Mouse (Mus musculus) liver, adult 2 months (tissue): ENCODE data around the gene Agtrap. TPM values are rescaled to one million over a fixed set of nuclear protein-coding genes. Genes with fewer than 3 reads are reported as not detected.

ENCODE experiments used
- DNase-seq: peaks from one replicate; pipeline ENCODE4 v3.0.0-alpha.2; 2011; ENCODE audit warnings: low read depth, low spot score; ENCODE audit errors: extremely low read depth
- H3K27ac ChIP-seq: fragments of 200-500 bp; replicated peaks from 2 replicates; pipeline ENCODE4 v1.5.1; 2012; ENCODE audit warnings: low read depth, mild to moderate bottlenecking, control low read depth, inconsistent platforms, low read length; ENCODE audit not compliant: insufficient read depth
- H3K27me3 ChIP-seq: fragments of 200-500 bp; 2 replicates; pipeline ENCODE4 v1.6.1; 2012; ENCODE audit warnings: mild to moderate bottlenecking, moderate library complexity, low read length, inconsistent platforms; ENCODE audit not compliant: control insufficient read depth, insufficient read depth
- H3K36me3 ChIP-seq: fragments of 200-500 bp; 2 replicates; pipeline ENCODE4 v1.6.1; 2012; ENCODE audit warnings: low read length, inconsistent platforms; ENCODE audit not compliant: control insufficient read depth, insufficient read depth
- H3K4me1 ChIP-seq: fragments of 200-500 bp; 2 replicates; pipeline ENCODE4 v1.6.1; 2011; ENCODE audit warnings: low read length; ENCODE audit not compliant: control insufficient read depth, insufficient read depth
- H3K4me3 ChIP-seq: fragments of 200-500 bp; 2 replicates; pipeline ENCODE4 v1.5.1; 2011; ENCODE audit warnings: low read depth, mild to moderate bottlenecking, control low read depth, low read length, moderate library complexity; ENCODE audit not compliant: insufficient read depth
- H3K79me2 ChIP-seq: fragments of 200-500 bp; 2 replicates; pipeline ENCODE4 v1.6.1; 2012; ENCODE audit warnings: inconsistent platforms, mild to moderate bottlenecking, low read length, moderate library complexity; ENCODE audit not compliant: control insufficient read depth, insufficient read depth
- H3K9ac ChIP-seq: fragments of 200-500 bp; 2 replicates; pipeline ENCODE4 v1.6.1; 2012; ENCODE audit warnings: low read depth, mild to moderate bottlenecking, control low read depth, inconsistent platforms, low read length
- CTCF ChIP-seq: fragments of 200-500 bp; IDR thresholded peaks from 2 replicates; pipeline ENCODE4 v1.5.1; 2011; ENCODE audit warnings: low read depth, low read length, control low read depth
- POLR2A ChIP-seq: fragments of 200-500 bp; IDR thresholded peaks from 2 replicates; pipeline ENCODE4 v1.6.1; 2011; ENCODE audit warnings: low read length, control low read depth; ENCODE audit not compliant: insufficient read depth; ENCODE audit errors: extremely low read depth
- WGBS: fragments of 180-500 bp; shearing (Covaris S2); methylation state at CpG from one replicate; pipeline ENCODE4 v1.1.7; 2018; 5-methylcytosine and 5-hydroxymethylcytosine counted together
- polyA plus RNA-seq: library from polyadenylated mRNA; depleted of rRNA; stranded (reverse); fragments of >200 nt; gene quantifications from 2 replicates; pipeline ENCODE4 v1.2.3, GENCODE M21; 2012; rRNA removed
- total RNA-seq: library from RNA; depleted of rRNA; stranded (reverse); fragments of >200 nt; gene quantifications from 2 replicates; pipeline ENCODE4 v1.2.3, GENCODE M21; 2014; rRNA removed

Agtrap gene
- total and polyA plus RNA-seq, 2 experiments: 2.1 to 3.7 TPM

GRCm38 (mm10) chr4:148038600-148039253, 49.1 kb downstream of the Agtrap start, which contains the start of the genes Clcn6 and Mthfr:
Clcn6 (minus strand) TSS chr4:148038821.
Mthfr (plus strand) TSS chr4:148039077.
- H3K4me1 ChIP-seq: peaks cover 19% of the 10 kb centered on the region
- TF ChIP-seq POLR2A (peak; percentile 71), CTCF (no peak)
- peak; percentile 94 for DNase-seq
- H3K27me3 ChIP-seq: no peaks in the 10 kb centered on the region
- peaks cover 4% of the 10 kb centered on the region; the same call in 1 of the 2 replicates for H3K36me3 ChIP-seq
- peak within 1 kb of the TSS; percentile 94 for H3K4me3 ChIP-seq
- under 1% methylated on average over 54 of the region's 54 CpGs for WGBS
- H3K79me2 ChIP-seq: no peaks in the 10 kb centered on the region; the same call in 1 of the 2 replicates
- H3K9ac ChIP-seq: peak within 1 kb of the TSS; percentile 86
- H3K27ac ChIP-seq: peak within 1 kb of the TSS; percentile 88

GRCm38 (mm10) chr4:148038079-148038599, 49.7 kb downstream of the Agtrap start:
- 5% methylated on average over 26 of the region's 26 CpGs for WGBS
- Histone ChIP-seq H3K36me3 (peaks cover 4% of the 10 kb centered on the region; the same call in 1 of the 2 replicates), H3K79me2 (no peaks in the 10 kb centered on the region; the same call in 1 of the 2 replicates), H3K9ac (peak overlapping the region; percentile 86), H3K27me3 (no peaks in the 10 kb centered on the region), H3K27ac (peak overlapping the region; percentile 88), H3K4me3 (peak overlapping the region; percentile 94), H3K4me1 (peaks cover 19% of the 10 kb centered on the region)
- no peak for DNase-seq
- TF ChIP-seq POLR2A (no peak), CTCF (no peak)

- no peaks in the 10 kb centered on the region for H3K27me3 ChIP-seq
Measured at GRCm38 (mm10) chr4:148035440-148035839, 52.4 kb downstream of the Agtrap start.

GRCm38 (mm10) chr4:148033858-148034410, 53.9 kb downstream of the Agtrap start:
- no peak overlapping the region for H3K27ac ChIP-seq
- H3K36me3 ChIP-seq: peaks cover 6% of the 10 kb centered on the region
- no peak for DNase-seq
- H3K4me3 ChIP-seq: no peak overlapping the region
- 0 out of 2 replicates have a peak, but pooled peaks cover 2% of the 10 kb centered on the region for H3K4me1 ChIP-seq
- no peak overlapping the region for H3K9ac ChIP-seq
- TF ChIP-seq CTCF (no peak), POLR2A (no peak)
- no peaks in the 10 kb centered on the region for H3K27me3 ChIP-seq
- 93% methylated on average over 7 of the region's 7 CpGs for WGBS
- no peaks in the 10 kb centered on the region for H3K79me2 ChIP-seq

More at GRCm38 (mm10) chr4:148035440-148035839, 52.4 kb downstream of the Agtrap start:
- WGBS: 95% methylated on average over 3 of the region's 3 CpGs
- TF ChIP-seq CTCF: no peak
- TF ChIP-seq POLR2A: no peak
- H3K4me1 ChIP-seq: peaks cover 13% of the 10 kb centered on the region
- no peak overlapping the region for H3K4me3 ChIP-seq
- no peak overlapping the region for H3K9ac ChIP-seq
- DNase-seq: no peak
- H3K79me2 ChIP-seq: no peaks in the 10 kb centered on the region
- H3K27ac ChIP-seq: no peak overlapping the region
- no peaks in the 10 kb centered on the region for H3K36me3 ChIP-seq

GRCm38 (mm10) chr4:148030506-148030905, 57.3 kb downstream of the Agtrap start:
- no peak for DNase-seq
- H3K27ac ChIP-seq: no peak overlapping the region
- H3K4me1 ChIP-seq: no peaks in the 10 kb centered on the region
- H3K4me3 ChIP-seq: no peak overlapping the region
- no peak overlapping the region for H3K9ac ChIP-seq
- H3K36me3 ChIP-seq: peaks cover 7% of the 10 kb centered on the region
- H3K27me3 ChIP-seq: no peaks in the 10 kb centered on the region
- WGBS: 58% methylated on average over 5 of the region's 5 CpGs
- TF ChIP-seq POLR2A (no peak), CTCF (no peak)
- H3K79me2 ChIP-seq: no peaks in the 10 kb centered on the region

GRCm38 (mm10) chr4:148029297-148029696, 58.5 kb downstream of the Agtrap start:
- no peak overlapping the region for H3K27ac ChIP-seq
- no peaks in the 10 kb centered on the region for H3K27me3 ChIP-seq
- H3K36me3 ChIP-seq: peaks cover 7% of the 10 kb centered on the region
- no peak overlapping the region for H3K4me3 ChIP-seq
- H3K9ac ChIP-seq: no peak overlapping the region
- DNase-seq: no peak
- no peak for TF ChIP-seq POLR2A
- WGBS: 96% methylated on average over 7 of the region's 7 CpGs
- no peaks in the 10 kb centered on the region for H3K79me2 ChIP-seq
- H3K4me1 ChIP-seq: no peaks in the 10 kb centered on the region

Other genes starting within 250 kb of the Agtrap start
- gene Zfp933, start 239.7 kb downstream of the Agtrap start, total RNA-seq: 3.8 and 4.9 TPM in 2 replicates
- gene Zfp933, start 239.7 kb downstream of the Agtrap start, polyA plus RNA-seq: 0.56 and 0.61 TPM in 2 replicates
- gene Miip, start 219.2 kb downstream of the Agtrap start, total RNA-seq: 11.4 and 12.1 TPM in 2 replicates
- 28.4 and 44.3 TPM in 2 replicates for gene Miip, start 219.2 kb downstream of the Agtrap start, polyA plus RNA-seq
- gene Fv1, start 219.1 kb downstream of the Agtrap start, total RNA-seq: 3.0 and 3.5 TPM in 2 replicates
- gene Fv1, start 219.1 kb downstream of the Agtrap start, polyA plus RNA-seq: 0.57 and 0.61 TPM in 2 replicates
- 36.6 and 37.7 TPM in 2 replicates for gene Mfn2, start 183.3 kb downstream of the Agtrap start, total RNA-seq
- gene Mfn2, start 183.3 kb downstream of the Agtrap start, polyA plus RNA-seq: 49.4 and 50.3 TPM in 2 replicates
- gene Plod1, start 151.3 kb downstream of the Agtrap start, total RNA-seq: 24.5 and 27.3 TPM in 2 replicates
- gene Plod1, start 151.3 kb downstream of the Agtrap start, polyA plus RNA-seq: 32.9 and 38.3 TPM in 2 replicates
- gene 2510039O18Rik, start 147.1 kb downstream of the Agtrap start, total RNA-seq: 13.5 and 16.8 TPM in 2 replicates
- gene 2510039O18Rik, start 147.1 kb downstream of the Agtrap start, polyA plus RNA-seq: 36.6 and 40.1 TPM in 2 replicates
- not detected in 2 replicates for gene Nppb, start 102.2 kb downstream of the Agtrap start, total RNA-seq
- gene Nppb, start 102.2 kb downstream of the Agtrap start, polyA plus RNA-seq: not detected in 2 replicates
- not detected in 2 replicates for gene Nppa, start 87.3 kb downstream of the Agtrap start, total RNA-seq
- gene Nppa, start 87.3 kb downstream of the Agtrap start, polyA plus RNA-seq: not detected in 2 replicates
- gene Clcn6, start 49.2 kb downstream of the Agtrap start, total RNA-seq: 1.8 and 2.8 TPM in 2 replicates
- gene Clcn6, start 49.2 kb downstream of the Agtrap start, polyA plus RNA-seq: 2.0 and 5.3 TPM in 2 replicates
- gene Mthfr, start 49.0 kb downstream of the Agtrap start, total RNA-seq: 4.1 and 6.2 TPM in 2 replicates
- gene Mthfr, start 49.0 kb downstream of the Agtrap start, polyA plus RNA-seq: 11.8 and 12.9 TPM in 2 replicates
- gene Mad2l2, start 42.4 kb upstream of the Agtrap start, total RNA-seq: 8.1 and 8.9 TPM in 2 replicates
- 49.6 and 58.5 TPM in 2 replicates for gene Mad2l2, start 42.4 kb upstream of the Agtrap start, polyA plus RNA-seq
- gene Draxin, start 42.7 kb upstream of the Agtrap start, total RNA-seq: not detected in 2 replicates
- not detected in 2 replicates for gene Draxin, start 42.7 kb upstream of the Agtrap start, polyA plus RNA-seq
- 35.0 and 38.7 TPM in 2 replicates for gene Fbxo6, start 64.1 kb upstream of the Agtrap start, total RNA-seq
- 91.9 and 97.2 TPM in 2 replicates for gene Fbxo6, start 64.1 kb upstream of the Agtrap start, polyA plus RNA-seq
- gene Fbxo44, start 72.5 kb upstream of the Agtrap start, total RNA-seq: 1.9 and 2.7 TPM in 2 replicates
- 2.2 and 3.4 TPM in 2 replicates for gene Fbxo44, start 72.5 kb upstream of the Agtrap start, polyA plus RNA-seq
- gene Fbxo2, start 72.6 kb upstream of the Agtrap start, total RNA-seq: 0.18 TPM in 1 of 2 replicates, not detected in the other
- gene Fbxo2, start 72.6 kb upstream of the Agtrap start, polyA plus RNA-seq: 0.14 and 0.23 TPM in 2 replicates
- not detected in 2 replicates for gene Disp3, start 199.9 kb upstream of the Agtrap start, total RNA-seq
- not detected in 2 replicates for gene Disp3, start 199.9 kb upstream of the Agtrap start, polyA plus RNA-seq